Mouse (Mus musculus): ENCODE measurements at regions not wholly inside any gene's neighbourhood (a gene's known extent, or its start where the extent isn't known, plus 50 kb on each side); places are given as distances from the start of the nearest gene placed in this dataset.

DNA sequence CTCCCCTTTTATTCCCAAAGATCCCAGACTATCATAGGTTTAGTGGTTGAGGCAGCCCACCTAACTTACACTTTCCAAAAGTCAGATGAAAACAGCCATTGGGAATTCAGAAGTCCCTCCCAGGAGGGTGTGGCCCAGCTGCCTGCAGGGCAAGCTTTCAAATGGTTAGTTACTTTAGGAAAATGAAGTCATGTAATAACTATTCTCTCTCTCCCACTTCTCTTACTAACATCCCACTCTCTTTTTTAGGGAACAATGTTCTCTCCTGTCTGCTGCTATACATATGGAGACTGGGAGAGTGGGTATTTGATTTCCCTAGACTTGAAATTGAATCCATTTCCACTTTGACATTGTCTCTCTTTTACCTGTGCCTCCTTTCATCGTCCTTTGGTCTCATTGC, 55.0 kb downstream of the Zfp648 start:
- ATAC-seq = no peak

DNA sequence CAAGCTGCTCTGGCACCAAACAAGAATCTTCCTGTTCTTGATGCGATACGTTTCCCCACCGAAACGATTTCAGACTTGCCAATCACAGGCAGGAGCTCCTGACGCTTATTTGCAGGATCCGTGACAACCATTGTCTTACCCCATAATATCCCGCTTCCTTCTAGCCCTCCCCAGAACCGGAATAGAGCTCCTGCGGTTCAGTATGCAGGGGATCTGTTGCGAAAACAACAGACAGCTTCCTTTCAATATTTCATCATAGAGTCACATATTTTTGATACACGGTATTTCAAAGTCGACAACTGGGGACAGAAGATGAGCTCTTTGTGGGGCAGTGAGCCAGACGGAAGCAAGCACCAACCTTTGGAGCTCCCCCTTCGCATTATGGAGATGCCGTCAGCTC, 55.8 kb downstream of the Zfp648 start:
- H3K4me2 ChIP-seq (ENCODE audit: low read length) = peak overlapping the region; percentile 35
- WGBS = 42% methylated on average over 15 of the region's 15 CpGs

More for the DNA sequence above, 55.0 kb downstream of the Zfp648 start:
- no peak overlapping the region for H3K27ac ChIP-seq (ENCODE audit: low read depth, low read length)
- no peaks in the 10 kb centered on the region for H3K36me3 ChIP-seq (ENCODE audit: control insufficient read depth, insufficient read depth, low read length)
- WGBS = 82% methylated on average over 1 of the region's 1 CpGs
- H3K9me3 ChIP-seq (ENCODE audit: control insufficient read depth, low read length) = no peaks in the 10 kb centered on the region
- H3K4me1 ChIP-seq (ENCODE audit: control insufficient read depth, insufficient read depth, low read depth, low read length) = no peaks in the 10 kb centered on the region; the same call in 1 of the 2 replicates
- no peak overlapping the region for H3K4me2 ChIP-seq (ENCODE audit: low read length)
- no peak overlapping the region for H3K9ac ChIP-seq (ENCODE audit: low read depth, low read length)
- no peaks in the 10 kb centered on the region for H3K27me3 ChIP-seq (replicated peaks; ENCODE audit: control insufficient read depth, insufficient read depth, low read length)
- H3K4me3 ChIP-seq (ENCODE audit: low read length) = no peak overlapping the region

DNA sequence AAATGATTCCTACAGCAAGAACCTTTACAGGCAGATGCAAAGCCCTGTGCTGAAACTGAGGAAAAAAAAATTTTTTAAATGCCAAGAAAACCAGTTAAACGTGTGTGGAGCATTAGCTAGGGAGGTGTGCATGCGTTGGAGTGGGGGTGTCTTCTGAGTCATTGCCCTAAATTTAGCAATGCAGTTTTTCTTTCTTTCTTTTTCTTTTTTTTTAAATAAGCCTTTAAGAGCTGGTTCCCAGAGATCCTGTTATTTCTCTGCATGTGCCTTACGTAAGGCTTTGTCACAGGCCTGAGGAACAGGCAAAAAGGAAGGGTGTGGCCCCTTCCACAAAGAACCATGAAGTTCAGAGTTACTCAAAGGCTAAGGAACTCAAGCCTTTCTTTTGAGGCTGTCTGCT, 57.5 kb downstream of the Zfp648 start:
- Histone ChIP-seq H3K9ac (ENCODE audit: low read depth, low read length) (no peak overlapping the region), H3K27me3 (replicated peaks; ENCODE audit: control insufficient read depth, insufficient read depth, low read length) (no peaks in the 10 kb centered on the region), H3K4me1 (ENCODE audit: control insufficient read depth, insufficient read depth, low read depth, low read length) (no peaks in the 10 kb centered on the region; the same call in 1 of the 2 replicates), H3K36me3 (ENCODE audit: control insufficient read depth, insufficient read depth, low read length) (no peaks in the 10 kb centered on the region), H3K27ac (ENCODE audit: low read depth, low read length) (no peak overlapping the region), H3K4me2 (ENCODE audit: low read length) (no peak overlapping the region), H3K9me3 (ENCODE audit: control insufficient read depth, low read length) (no peaks in the 10 kb centered on the region), H3K4me3 (ENCODE audit: low read length) (no peak overlapping the region)
- WGBS = 76% methylated on average over 3 of the region's 3 CpGs
- no peak for ATAC-seq

More for the DNA sequence above, 55.8 kb downstream of the Zfp648 start:
- ATAC-seq = no peak
- no peaks in the 10 kb centered on the region for H3K9me3 ChIP-seq (ENCODE audit: control insufficient read depth, low read length)
- no peaks in the 10 kb centered on the region for H3K36me3 ChIP-seq (ENCODE audit: control insufficient read depth, insufficient read depth, low read length)
- H3K27me3 ChIP-seq (replicated peaks; ENCODE audit: control insufficient read depth, insufficient read depth, low read length) = no peaks in the 10 kb centered on the region
- H3K27ac ChIP-seq (ENCODE audit: low read depth, low read length) = no peak overlapping the region
- H3K4me1 ChIP-seq (ENCODE audit: control insufficient read depth, insufficient read depth, low read depth, low read length) = no peaks in the 10 kb centered on the region; the same call in 1 of the 2 replicates
- 0 out of 2 replicates have a peak overlapping the region, but pooled peaks have one; percentile 6 for H3K9ac ChIP-seq (ENCODE audit: low read depth, low read length)
- peak overlapping the region; percentile 22; the same call in 1 of the 2 replicates for H3K4me3 ChIP-seq (ENCODE audit: low read length)

DNA sequence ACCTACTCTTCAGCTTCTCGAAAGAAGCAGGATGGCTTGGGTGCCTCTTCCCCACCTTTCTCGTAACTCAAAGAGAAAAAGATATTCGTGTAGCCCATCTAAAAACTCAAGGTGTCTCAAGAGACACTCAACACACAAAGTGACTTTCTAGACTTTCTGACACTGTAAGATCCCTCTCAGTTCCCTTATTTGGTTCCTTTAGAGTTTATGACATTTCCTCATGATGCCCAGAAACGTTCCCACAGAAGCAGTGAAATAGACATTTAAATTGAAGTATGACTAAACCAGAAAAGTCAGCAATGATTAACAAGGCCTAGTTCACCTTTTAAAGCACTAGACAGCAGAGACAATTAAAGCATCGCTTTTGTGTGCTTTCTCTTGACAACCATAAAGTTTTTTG, 59.4 kb downstream of the Zfp648 start:
- no peak for ATAC-seq
- no peaks in the 10 kb centered on the region for H3K9me3 ChIP-seq (ENCODE audit: control insufficient read depth, low read length)
- H3K4me2 ChIP-seq (ENCODE audit: low read length) = no peak overlapping the region
- no peak overlapping the region for H3K4me3 ChIP-seq (ENCODE audit: low read length)
- no peak overlapping the region for H3K9ac ChIP-seq (ENCODE audit: low read depth, low read length)
- 83% methylated on average over 5 of the region's 5 CpGs for WGBS
- H3K27ac ChIP-seq (ENCODE audit: low read depth, low read length) = no peak overlapping the region
- no peaks in the 10 kb centered on the region for H3K36me3 ChIP-seq (ENCODE audit: control insufficient read depth, insufficient read depth, low read length)
- H3K4me1 ChIP-seq (ENCODE audit: control insufficient read depth, insufficient read depth, low read depth, low read length) = no peaks in the 10 kb centered on the region; the same call in 1 of the 2 replicates
- H3K27me3 ChIP-seq (replicated peaks; ENCODE audit: control insufficient read depth, insufficient read depth, low read length) = no peaks in the 10 kb centered on the region

DNA sequence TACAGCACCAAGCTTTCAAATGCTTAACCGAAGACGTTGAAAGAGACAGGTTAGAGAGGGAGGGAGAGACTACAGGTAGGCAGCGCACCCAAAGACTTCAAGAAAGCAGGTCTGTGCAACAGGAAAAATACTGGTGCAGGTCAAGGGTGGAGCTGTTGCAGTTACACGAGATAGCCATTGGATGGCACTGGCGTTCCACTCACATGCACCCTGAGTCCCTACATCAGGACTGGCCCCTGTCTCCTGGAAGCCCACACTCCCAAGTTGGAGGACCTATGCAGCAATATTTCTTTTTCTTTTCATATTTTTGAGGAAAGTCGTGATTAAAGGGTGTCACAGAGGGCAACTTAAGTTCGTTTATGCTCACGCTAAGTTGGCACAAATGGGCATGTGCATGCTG, 80.5 kb downstream of the Zfp648 start:
- Histone ChIP-seq H3K9ac (ENCODE audit: low read depth, low read length) (no peak overlapping the region), H3K27ac (ENCODE audit: low read depth, low read length) (no peak overlapping the region), H3K27me3 (replicated peaks; ENCODE audit: control insufficient read depth, insufficient read depth, low read length) (no peaks in the 10 kb centered on the region), H3K4me2 (ENCODE audit: low read length) (no peak overlapping the region), H3K9me3 (ENCODE audit: control insufficient read depth, low read length) (no peaks in the 10 kb centered on the region), H3K4me1 (ENCODE audit: control insufficient read depth, insufficient read depth, low read depth, low read length) (no peaks in the 10 kb centered on the region), H3K36me3 (ENCODE audit: control insufficient read depth, insufficient read depth, low read length) (no peaks in the 10 kb centered on the region), H3K4me3 (ENCODE audit: low read length) (no peak overlapping the region)
- peak; percentile 82 for ATAC-seq
- WGBS = 18% methylated on average over 8 of the region's 8 CpGs

DNA sequence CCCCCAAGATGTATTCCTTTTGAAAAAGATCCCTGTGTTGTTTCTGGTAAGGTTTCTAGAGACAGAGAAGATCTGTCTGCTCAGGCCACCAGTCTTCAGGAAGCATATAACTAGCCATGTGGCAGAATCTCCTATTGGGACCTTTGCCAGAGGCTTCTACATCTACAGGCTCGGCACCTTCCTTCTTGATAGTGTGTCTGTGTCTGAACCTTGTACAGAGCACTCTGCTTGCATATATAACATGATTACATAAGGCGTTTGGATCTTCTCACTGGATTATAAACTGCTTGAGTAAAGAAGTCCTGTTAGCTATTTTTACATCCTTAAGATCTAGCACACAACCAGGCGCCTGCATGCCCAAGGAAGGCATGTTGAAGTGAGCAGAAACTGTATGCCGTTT, 85.1 kb downstream of the Zfp648 start:
- H3K4me1 ChIP-seq (ENCODE audit: control insufficient read depth, insufficient read depth, low read depth, low read length) = no peaks in the 10 kb centered on the region
- no peak overlapping the region for H3K9ac ChIP-seq (ENCODE audit: low read depth, low read length)
- H3K36me3 ChIP-seq (ENCODE audit: control insufficient read depth, insufficient read depth, low read length) = no peaks in the 10 kb centered on the region
- H3K27ac ChIP-seq (ENCODE audit: low read depth, low read length) = no peak overlapping the region
- H3K27me3 ChIP-seq (replicated peaks; ENCODE audit: control insufficient read depth, insufficient read depth, low read length) = no peaks in the 10 kb centered on the region
- no peak for ATAC-seq
- H3K9me3 ChIP-seq (ENCODE audit: control insufficient read depth, low read length) = no peaks in the 10 kb centered on the region
- H3K4me3 ChIP-seq (ENCODE audit: low read length) = no peak overlapping the region
- no peak overlapping the region for H3K4me2 ChIP-seq (ENCODE audit: low read length)
- 88% methylated on average over 4 of the region's 4 CpGs for WGBS

DNA sequence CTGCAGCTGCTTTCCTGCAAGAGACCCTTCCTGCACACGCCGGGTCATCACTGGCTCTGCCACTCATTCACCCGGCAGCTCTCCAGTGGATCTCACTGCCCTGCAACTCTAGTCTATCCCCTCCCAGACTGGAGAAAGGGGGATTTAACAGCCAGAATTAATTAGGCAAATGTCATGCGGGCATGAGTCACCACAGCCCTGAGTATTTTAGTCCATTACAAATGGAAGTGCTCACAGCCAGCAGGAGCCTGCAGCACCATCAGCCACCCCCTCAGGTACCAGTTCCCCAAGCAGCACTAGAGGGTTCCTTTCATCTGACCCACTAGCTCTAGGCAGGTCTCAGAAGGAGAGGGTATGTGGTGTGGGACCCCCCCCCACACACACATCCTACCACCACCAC, 91.7 kb downstream of the Zfp648 start:
- Histone ChIP-seq H3K9me3 (ENCODE audit: control insufficient read depth, low read length) (no peaks in the 10 kb centered on the region), H3K4me3 (ENCODE audit: low read length) (no peak overlapping the region), H3K4me2 (ENCODE audit: low read length) (no peak overlapping the region), H3K36me3 (ENCODE audit: control insufficient read depth, insufficient read depth, low read length) (no peaks in the 10 kb centered on the region), H3K27ac (ENCODE audit: low read depth, low read length) (no peak overlapping the region), H3K27me3 (replicated peaks; ENCODE audit: control insufficient read depth, insufficient read depth, low read length) (no peaks in the 10 kb centered on the region), H3K4me1 (ENCODE audit: control insufficient read depth, insufficient read depth, low read depth, low read length) (no peaks in the 10 kb centered on the region), H3K9ac (ENCODE audit: low read depth, low read length) (no peak overlapping the region)
- WGBS = 56% methylated on average over 4 of the region's 4 CpGs
- ATAC-seq = no peak

DNA sequence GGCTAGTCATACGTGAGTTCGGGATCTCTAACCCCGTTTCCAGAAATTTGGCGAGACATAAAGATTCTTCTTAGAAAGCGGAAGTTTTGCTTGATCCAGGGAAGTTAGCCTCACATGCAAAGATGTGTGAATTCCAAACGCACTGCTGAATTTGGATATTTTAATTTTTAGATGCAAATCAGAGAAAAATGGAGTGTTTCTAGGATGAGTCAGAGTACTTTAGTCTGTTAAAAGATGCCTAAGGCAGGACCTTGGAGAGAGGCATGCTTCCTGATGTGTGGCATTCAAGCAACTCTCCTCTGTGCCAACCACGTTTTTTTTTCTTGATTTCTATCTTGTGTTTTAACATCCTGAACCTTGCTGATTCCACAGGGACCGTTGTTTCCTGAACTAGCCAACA, 95.1 kb downstream of the Zfp648 start:
- Histone ChIP-seq H3K27ac (ENCODE audit: low read depth, low read length) (no peak overlapping the region), H3K9me3 (ENCODE audit: control insufficient read depth, low read length) (no peaks in the 10 kb centered on the region), H3K4me1 (ENCODE audit: control insufficient read depth, insufficient read depth, low read depth, low read length) (no peaks in the 10 kb centered on the region; the same call in 1 of the 2 replicates), H3K4me3 (ENCODE audit: low read length) (no peak overlapping the region), H3K27me3 (replicated peaks; ENCODE audit: control insufficient read depth, insufficient read depth, low read length) (no peaks in the 10 kb centered on the region), H3K36me3 (ENCODE audit: control insufficient read depth, insufficient read depth, low read length) (no peaks in the 10 kb centered on the region), H3K4me2 (ENCODE audit: low read length) (no peak overlapping the region), H3K9ac (ENCODE audit: low read depth, low read length) (no peak overlapping the region)
- ATAC-seq = no peak
- 84% methylated on average over 8 of the region's 8 CpGs for WGBS

DNA sequence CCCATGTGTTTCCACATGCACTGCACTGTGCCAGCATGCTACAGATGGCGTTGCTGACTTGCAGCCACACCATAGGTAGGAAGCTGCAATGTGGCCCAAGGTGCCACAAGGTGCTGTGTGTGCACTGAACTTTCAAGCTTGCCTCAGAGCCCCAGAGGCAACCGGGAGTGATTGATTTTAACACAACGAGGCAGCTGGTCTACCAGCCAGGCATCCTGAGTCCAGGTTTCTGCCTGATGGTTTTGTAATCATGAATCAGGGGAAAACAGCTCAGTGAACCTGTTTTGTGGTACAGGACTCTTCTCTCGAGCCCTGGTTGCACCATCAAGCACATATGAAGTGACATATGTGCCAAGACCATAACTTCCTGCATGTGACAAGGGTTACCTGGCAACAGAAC, 98.9 kb downstream of the Zfp648 start:
- Histone ChIP-seq H3K4me2 (ENCODE audit: low read length) (no peak overlapping the region), H3K27me3 (replicated peaks; ENCODE audit: control insufficient read depth, insufficient read depth, low read length) (no peaks in the 10 kb centered on the region), H3K4me1 (ENCODE audit: control insufficient read depth, insufficient read depth, low read depth, low read length) (no peaks in the 10 kb centered on the region; the same call in 1 of the 2 replicates), H3K9me3 (ENCODE audit: control insufficient read depth, low read length) (no peaks in the 10 kb centered on the region), H3K4me3 (ENCODE audit: low read length) (no peak overlapping the region), H3K36me3 (ENCODE audit: control insufficient read depth, insufficient read depth, low read length) (no peaks in the 10 kb centered on the region), H3K27ac (ENCODE audit: low read depth, low read length) (no peak overlapping the region), H3K9ac (ENCODE audit: low read depth, low read length) (no peak overlapping the region)
- 64% methylated on average over 4 of the region's 4 CpGs for WGBS
- ATAC-seq = peak; percentile 71

DNA sequence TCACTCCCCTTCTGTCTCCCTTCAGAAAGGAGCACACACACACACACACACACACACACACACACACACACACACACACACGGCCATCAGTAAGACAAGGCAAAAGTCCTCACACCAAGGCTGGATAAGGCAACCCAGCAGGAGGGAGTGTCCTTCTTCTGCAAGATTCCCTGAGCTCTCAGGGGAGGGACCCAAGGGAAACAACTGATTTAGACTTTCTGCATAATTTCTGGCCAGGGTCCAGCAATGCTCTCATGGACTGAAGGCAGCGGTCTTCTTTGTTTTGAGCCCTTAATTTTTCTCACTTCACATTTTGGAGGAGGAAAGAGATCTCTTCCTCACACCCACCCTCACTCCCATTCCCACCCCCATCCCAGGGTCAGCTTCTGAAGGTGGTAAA, 108.7 kb downstream of the Zfp648 start:
- 57% methylated on average over 2 of the region's 2 CpGs for WGBS
- Histone ChIP-seq H3K4me3 (ENCODE audit: low read length) (no peak overlapping the region), H3K4me1 (ENCODE audit: control insufficient read depth, insufficient read depth, low read depth, low read length) (no peaks in the 10 kb centered on the region), H3K36me3 (ENCODE audit: control insufficient read depth, insufficient read depth, low read length) (no peaks in the 10 kb centered on the region), H3K27me3 (replicated peaks; ENCODE audit: control insufficient read depth, insufficient read depth, low read length) (no peaks in the 10 kb centered on the region), H3K27ac (ENCODE audit: low read depth, low read length) (no peak overlapping the region), H3K9me3 (ENCODE audit: control insufficient read depth, low read length) (no peaks in the 10 kb centered on the region), H3K9ac (ENCODE audit: low read depth, low read length) (no peak overlapping the region), H3K4me2 (ENCODE audit: low read length) (no peak overlapping the region)
- ATAC-seq = no peak

Data from hindbrain, embryonic 16.5 days (tissue).